Mouse (Mus musculus) lung, adult 10 weeks (tissue): ENCODE results near the gene Rnpepl1. TPM values are rescaled to one million over a fixed set of nuclear protein-coding genes. Genes with fewer than 3 reads are reported as not detected.

Experiments used
- polyA plus RNA-seq: library from polyadenylated mRNA; stranded (reverse); fragments of 350-450 nt; fragmentation: Illumina TruSeq; extraction: RNeasy Lipid Tissue Mini Kit (QIAGEN cat#74804); gene quantifications from one replicate; pipeline ENCODE4 v1.2.3, GENCODE M21; 2014; ENCODE audit warnings: low read depth, low replicate concordance; ENCODE audit not compliant: insufficient read depth

The Rnpepl1 gene
- polyA plus RNA-seq: 72.0 TPM

GRCm38 (mm10) chr1:92910239-92910885 lies at the start of gene Rnpepl1:
Rnpepl1 (plus strand) TSS chr1:92910783.

GRCm38 (mm10) chr1:92902786-92903185 lies 7.8 kb upstream of the Rnpepl1 start, which contains the start of gene Ankmy1:
Ankmy1 (minus strand) TSS chr1:92902906.

GRCm38 (mm10) chr1:92906779-92907631 lies 3.6 kb upstream of the Rnpepl1 start, which contains the start of gene Dusp28:
Dusp28 (plus strand) TSS chr1:92906981.

GRCm38 (mm10) chr1:92934182-92934827 lies 23.7 kb downstream of the Rnpepl1 start, which contains the start of gene Capn10:
Capn10 (plus strand) TSS chr1:92934376.

GRCm38 (mm10) chr1:92950607-92951006 lies 40.0 kb downstream of the Rnpepl1 start, which contains the start of gene Gpr35:
Gpr35 (plus strand) TSS chr1:92950865.

Other genes starting within 250 kb of the Rnpepl1 start
- gene Gpc1, start 79.1 kb upstream of the Rnpepl1 start, polyA plus RNA-seq: 8.7 TPM
- 0.85 TPM for gene Ankmy1, start 7.9 kb upstream of the Rnpepl1 start, polyA plus RNA-seq
- 12.0 TPM for gene Dusp28, start 3.8 kb upstream of the Rnpepl1 start, polyA plus RNA-seq
- 11.5 TPM for gene Capn10, start 23.6 kb downstream of the Rnpepl1 start, polyA plus RNA-seq
- gene Gpr35, start 40.1 kb downstream of the Rnpepl1 start, polyA plus RNA-seq: 1.8 TPM
- not detected for gene Aqp12, start 95.6 kb downstream of the Rnpepl1 start, polyA plus RNA-seq
- gene Kif1a, start 191.2 kb downstream of the Rnpepl1 start, polyA plus RNA-seq: 0.69 TPM
- gene Agxt, start 224.5 kb downstream of the Rnpepl1 start, polyA plus RNA-seq: not detected